Mouse (Mus musculus): ENCODE data around the gene Gpx2. TPM values are rescaled to one million over a fixed set of nuclear protein-coding genes. Genes with fewer than 3 reads are reported as not detected.

Gene Gpx2
- total and polyA plus RNA-seq, 2 experiments from 2014 or later, result not detected

GRCm38 (mm10) chr12:76765901-76766630, 29.3 kb downstream of the Gpx2 start:
- ATAC-seq (ENCODE audit: insufficient read depth, low read depth) (peak; percentile 36; the same call in 1 of the 2 replicates), DNase-seq (ENCODE audit: low spot score) (no peak)

GRCm38 (mm10) chr12:76765354-76765851, 30.0 kb downstream of the Gpx2 start, which contains the start of the genes Churc1 and Fntb:
TSS of gene Churc1 (plus strand) at chr12:76765538.
TSS of gene Fntb (plus strand) at chr12:76765589.
- peak; percentile 92 for ATAC-seq (ENCODE audit: insufficient read depth, low read depth)
- TF ChIP-seq CTCF (IDR thresholded peaks at IDR 0.05; ENCODE audit: low read depth), result peak; percentile 13; the same call in 1 of the 2 replicates
- peak; percentile 77; the same call in 1 of the 2 replicates for TF ChIP-seq EP300 (IDR thresholded peaks at IDR 0.05; ENCODE audit: low read depth)
- Histone ChIP-seq H3K9me3 (replicated peaks; ENCODE audit: control insufficient read depth, low read length) (no peaks in the 10 kb centered on the region), H3K9ac (replicated peaks; ENCODE audit: low read depth, low read length) (peak within 1 kb of the TSS; percentile 70), H3K4me3 (ENCODE audit: low read depth, low read length) (peak within 1 kb of the TSS; percentile 64), H3K27me3 (ENCODE audit: control insufficient read depth, insufficient read depth, low read length) (no peaks in the 10 kb centered on the region), H3K4me2 (ENCODE audit: low read depth, low read length) (peak within 1 kb of the TSS; percentile 74), H3K36me3 (replicated peaks; ENCODE audit: control insufficient read depth, insufficient read depth, low read length) (no peaks in the 10 kb centered on the region), H3K27ac (ENCODE audit: low read depth) (peak within 1 kb of the TSS; percentile 90), H3K4me1 (ENCODE audit: control insufficient read depth, insufficient read depth) (peaks cover 14% of the 10 kb centered on the region; the same call in 1 of the 2 replicates)
- peak; percentile 87 for DNase-seq (ENCODE audit: low spot score)
- under 1% methylated on average over 31 of the region's 31 CpGs for WGBS

More at GRCm38 (mm10) chr12:76765901-76766630, 29.3 kb downstream of the Gpx2 start:
- Histone ChIP-seq H3K9ac (replicated peaks; ENCODE audit: low read depth, low read length) (peak overlapping the region; percentile 70), H3K9me3 (replicated peaks; ENCODE audit: control insufficient read depth, low read length) (no peaks in the 10 kb centered on the region), H3K27ac (ENCODE audit: low read depth) (peak overlapping the region; percentile 90), H3K36me3 (replicated peaks; ENCODE audit: control insufficient read depth, insufficient read depth, low read length) (no peaks in the 10 kb centered on the region), H3K4me3 (ENCODE audit: low read depth, low read length) (peak overlapping the region; percentile 64), H3K4me1 (ENCODE audit: control insufficient read depth, insufficient read depth) (peaks cover 14% of the 10 kb centered on the region; the same call in 1 of the 2 replicates), H3K4me2 (ENCODE audit: low read depth, low read length) (peak overlapping the region; percentile 74), H3K27me3 (ENCODE audit: control insufficient read depth, insufficient read depth, low read length) (no peaks in the 10 kb centered on the region)
- 21% methylated on average over 20 of the region's 20 CpGs for WGBS
- TF ChIP-seq CTCF (IDR thresholded peaks at IDR 0.05; ENCODE audit: low read depth), result no peak
- no peak for TF ChIP-seq EP300 (IDR thresholded peaks at IDR 0.05; ENCODE audit: low read depth)

- no peaks in the 10 kb centered on the region for H3K9me3 ChIP-seq (replicated peaks; ENCODE audit: control insufficient read depth, low read length)
- no peaks in the 10 kb centered on the region for H3K4me1 ChIP-seq (ENCODE audit: control insufficient read depth, insufficient read depth)
- TF ChIP-seq EP300 (IDR thresholded peaks at IDR 0.05; ENCODE audit: low read depth) (no peak), CTCF (IDR thresholded peaks at IDR 0.05; ENCODE audit: low read depth) (peak; percentile 58)
- no peak overlapping the region for H3K27ac ChIP-seq (ENCODE audit: low read depth)
- no peak overlapping the region for H3K4me2 ChIP-seq (ENCODE audit: low read depth, low read length)
- no peaks in the 10 kb centered on the region for H3K27me3 ChIP-seq (ENCODE audit: control insufficient read depth, insufficient read depth, low read length)
- 43% methylated on average over 14 of the region's 14 CpGs for WGBS
- no peak overlapping the region for H3K4me3 ChIP-seq (ENCODE audit: low read depth, low read length)
- ATAC-seq (ENCODE audit: insufficient read depth, low read depth) (no peak), DNase-seq (ENCODE audit: low spot score) (peak; percentile 29)
- no peaks in the 10 kb centered on the region for H3K36me3 ChIP-seq (replicated peaks; ENCODE audit: control insufficient read depth, insufficient read depth, low read length)
- H3K9ac ChIP-seq (replicated peaks; ENCODE audit: low read depth, low read length), result no peak overlapping the region
These were observed 42.6 kb downstream of the Gpx2 start for GRCm38 (mm10) chr12:76752652-76753318.

- H3K4me3 ChIP-seq (ENCODE audit: low read depth, low read length), result no peak overlapping the region
- whole genome bisulfite sequencing, result 71% methylated on average over 16 of the region's 16 CpGs
- ATAC-seq (ENCODE audit: insufficient read depth, low read depth) (no peak), DNase-seq (ENCODE audit: low spot score) (no peak)
- no peaks in the 10 kb centered on the region for H3K36me3 ChIP-seq (replicated peaks; ENCODE audit: control insufficient read depth, insufficient read depth, low read length)
- H3K27ac ChIP-seq (ENCODE audit: low read depth), result no peak overlapping the region
- no peaks in the 10 kb centered on the region for H3K27me3 ChIP-seq (ENCODE audit: control insufficient read depth, insufficient read depth, low read length)
- no peaks in the 10 kb centered on the region for H3K9me3 ChIP-seq (replicated peaks; ENCODE audit: control insufficient read depth, low read length)
- H3K4me2 ChIP-seq (ENCODE audit: low read depth, low read length), result no peak overlapping the region
- TF ChIP-seq EP300 (IDR thresholded peaks at IDR 0.05; ENCODE audit: low read depth) (no peak), CTCF (IDR thresholded peaks at IDR 0.05; ENCODE audit: low read depth) (no peak)
- H3K4me1 ChIP-seq (ENCODE audit: control insufficient read depth, insufficient read depth), result no peaks in the 10 kb centered on the region
- no peak overlapping the region for H3K9ac ChIP-seq (replicated peaks; ENCODE audit: low read depth, low read length)
These were observed 44.4 kb downstream of the Gpx2 start for GRCm38 (mm10) chr12:76750866-76751459.

Other genes with a start within 250 kb of the Gpx2 start
- gene Sptb, start 85.0 kb downstream of the Gpx2 start, total RNA-seq (2014; rRNA removed; ENCODE audit: low replicate concordance), result 36.8 and 37.3 TPM in 2 replicates
- 4.1 and 4.9 TPM in 2 replicates for gene Sptb, start 85.0 kb downstream of the Gpx2 start, polyA plus RNA-seq (2015; fragmentation: Nextera tagmentation; extraction: Ambion mirVana)
- gene Churc1, start 30.0 kb downstream of the Gpx2 start, total RNA-seq (2014; rRNA removed; ENCODE audit: low replicate concordance), result 131 and 172 TPM in 2 replicates
- gene Churc1, start 30.0 kb downstream of the Gpx2 start, polyA plus RNA-seq (2015; fragmentation: Nextera tagmentation; extraction: Ambion mirVana), result 307 TPM in 2 replicates
- 15.1 and 20.0 TPM in 2 replicates for gene Fntb, start 30.0 kb downstream of the Gpx2 start, total RNA-seq (2014; rRNA removed; ENCODE audit: low replicate concordance)
- gene Fntb, start 30.0 kb downstream of the Gpx2 start, polyA plus RNA-seq (2015; fragmentation: Nextera tagmentation; extraction: Ambion mirVana), result 13.0 and 13.2 TPM in 2 replicates
- 1.1 and 10.3 TPM in 2 replicates for gene Rab15, start 27.4 kb upstream of the Gpx2 start, total RNA-seq (2014; rRNA removed; ENCODE audit: low replicate concordance)
- 1.6 and 1.7 TPM in 2 replicates for gene Rab15, start 27.4 kb upstream of the Gpx2 start, polyA plus RNA-seq (2015; fragmentation: Nextera tagmentation; extraction: Ambion mirVana)
- gene Max, start 166.6 kb upstream of the Gpx2 start, total RNA-seq (2014; rRNA removed; ENCODE audit: low replicate concordance), result 26.8 and 37.8 TPM in 2 replicates
- 5.9 and 8.4 TPM in 2 replicates for gene Max, start 166.6 kb upstream of the Gpx2 start, polyA plus RNA-seq (2015; fragmentation: Nextera tagmentation; extraction: Ambion mirVana)